Mouse (Mus musculus): Measurements from ENCODE around the gene Nemp1.
"Not testable (repeated sequence)": the region's sequence is repeated elsewhere in the genome, so short reads cannot be mapped to it uniquely, and the experiment has no call there.

Nemp1 gene

DNA sequence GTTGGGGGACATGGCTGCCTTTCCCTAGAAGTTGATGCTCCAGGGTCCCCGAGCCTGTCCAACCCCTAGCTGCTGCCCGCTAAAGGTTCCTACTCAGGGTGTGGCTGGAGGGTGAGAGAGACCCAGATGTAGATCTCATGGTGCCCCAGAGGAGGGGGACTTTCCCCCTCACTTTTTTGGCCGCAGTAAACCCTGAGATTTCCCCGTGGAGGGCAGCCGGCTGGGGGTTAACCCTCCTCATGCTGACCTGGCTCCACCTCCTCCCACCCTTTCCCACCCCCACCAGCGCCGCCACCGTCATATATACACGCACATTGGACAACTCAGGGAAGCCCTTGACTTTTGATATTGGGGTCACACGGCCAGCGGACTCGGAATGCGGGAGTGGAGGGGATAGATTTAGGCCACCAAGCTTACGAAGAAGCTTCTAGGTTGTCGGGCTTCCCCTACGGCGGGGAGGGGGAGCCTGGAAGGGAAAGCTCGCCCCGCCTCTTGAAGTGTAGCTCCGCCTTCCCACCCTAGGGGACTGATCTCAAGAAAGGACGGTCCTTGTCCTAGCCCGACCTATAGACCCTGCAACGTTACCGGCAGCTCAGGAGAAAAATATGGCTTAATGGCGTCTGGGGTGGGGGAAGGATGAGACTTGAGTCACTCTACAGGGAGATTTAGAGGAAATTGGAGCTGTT is 23.0 kb upstream of the Nemp1 start:
- peak; percentile 64 to 68 for DNase-seq (ENCODE audit: low spot score in 2 of 2)

DNA sequence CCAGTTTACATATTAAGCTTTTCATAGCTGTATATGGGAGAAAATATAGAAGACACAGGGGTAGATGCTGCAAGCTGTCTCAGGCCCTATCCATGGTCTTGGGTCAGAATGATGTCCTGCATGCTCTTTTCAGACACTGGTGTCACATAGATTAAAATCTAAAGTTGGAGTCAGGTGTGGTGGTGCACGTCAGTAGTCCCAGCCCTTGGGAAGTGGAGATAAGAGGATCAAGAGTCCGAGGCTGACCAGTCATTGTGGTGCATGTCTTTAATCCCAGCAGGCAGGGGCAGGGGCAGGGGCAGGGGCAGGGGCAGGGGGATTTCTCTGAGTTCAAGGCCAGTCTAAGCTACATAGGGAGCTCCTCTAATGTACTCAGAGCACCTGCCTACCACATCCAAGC is 20.9 kb upstream of the Nemp1 start:
- no peak for DNase-seq (ENCODE audit: low spot score in 2 of 2)

DNA sequence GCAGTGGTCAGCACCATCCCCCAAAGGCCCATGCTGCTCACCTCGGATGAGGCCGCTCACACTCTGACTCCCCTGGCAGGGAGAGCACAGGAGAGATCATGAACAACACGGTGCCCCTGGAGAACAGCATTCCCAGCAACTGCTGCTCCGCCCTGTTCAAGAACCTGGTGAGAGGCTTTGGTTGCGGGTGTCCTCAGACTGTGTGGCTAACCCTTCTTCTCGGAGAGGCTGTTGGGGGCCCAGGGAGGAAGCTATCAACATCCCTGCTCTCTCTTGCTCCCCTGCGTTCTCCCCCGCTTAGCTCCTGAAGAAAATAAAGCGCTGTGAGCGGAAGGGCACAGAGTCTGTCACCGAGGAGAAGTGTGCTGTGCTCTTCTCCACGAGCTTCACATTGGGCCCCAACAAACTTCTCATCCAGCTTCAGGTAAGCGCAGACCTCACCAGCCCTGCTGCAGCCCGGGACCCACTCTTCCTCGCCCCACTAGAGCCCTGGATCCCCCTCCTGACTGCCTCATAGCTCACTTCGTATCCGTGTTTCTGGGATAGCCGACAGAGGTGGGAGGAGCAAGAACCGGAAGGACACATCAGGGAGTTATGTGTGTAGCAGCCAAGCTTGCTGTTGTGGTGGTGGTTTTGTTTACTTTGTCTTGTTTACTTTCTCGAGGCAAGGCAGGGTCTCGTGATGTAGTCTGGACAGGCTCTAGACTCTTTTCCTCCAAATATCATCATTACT is 13.6 kb upstream of the Nemp1 start:
- no peak for DNase-seq (ENCODE audit: low spot score in 2 of 2)

DNA sequence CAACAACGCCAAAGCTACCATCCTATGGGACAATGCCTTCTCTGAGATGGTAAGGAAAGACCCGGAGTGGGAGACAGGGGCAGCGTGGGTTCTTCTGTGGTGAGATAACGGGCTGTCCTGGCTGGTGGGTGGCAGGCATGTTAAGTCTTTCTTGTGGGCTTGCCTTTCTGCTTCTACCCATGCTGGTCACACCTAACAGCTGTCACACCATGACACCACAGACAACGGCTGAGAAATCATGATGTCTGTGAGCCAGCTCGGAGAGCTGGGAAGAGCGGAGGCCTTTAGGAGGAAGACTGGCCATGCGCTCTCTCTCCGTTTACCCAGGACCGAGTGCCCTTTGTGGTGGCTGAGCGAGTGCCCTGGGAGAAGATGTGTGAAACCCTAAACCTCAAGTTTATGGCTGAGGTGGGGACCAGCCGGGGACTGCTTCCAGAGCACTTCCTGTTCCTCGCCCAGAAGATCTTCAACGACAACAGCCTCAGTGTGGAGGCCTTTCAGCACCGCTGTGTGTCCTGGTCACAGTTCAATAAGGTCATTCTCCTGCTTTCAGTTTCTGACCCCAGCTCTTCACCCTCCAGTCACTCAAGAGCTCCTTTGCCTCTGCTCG is 11.6 kb upstream of the Nemp1 start:
- DNase-seq (ENCODE audit: low spot score in 2 of 2): no peak

DNA sequence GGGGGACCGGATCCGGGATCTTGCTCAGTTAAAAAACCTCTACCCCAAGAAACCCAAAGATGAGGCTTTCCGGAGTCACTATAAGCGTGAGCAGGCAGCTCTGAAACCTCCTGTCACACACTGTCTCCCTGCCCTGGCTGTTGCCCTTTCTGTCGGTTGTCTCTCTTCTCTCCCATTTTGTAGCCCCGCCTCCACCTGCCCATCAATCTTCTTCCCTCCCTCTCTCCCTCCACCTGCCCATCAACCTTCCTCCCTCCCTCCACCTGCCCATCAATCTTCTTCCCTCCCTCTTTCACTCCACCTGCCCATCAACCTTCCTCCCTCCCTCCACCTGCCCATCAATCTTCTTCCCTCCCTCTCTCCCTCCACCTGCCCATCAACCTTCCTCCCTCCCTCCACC is 9.1 kb upstream of the Nemp1 start:
- not testable (repeated sequence) for DNase-seq (ENCODE audit: low spot score in 2 of 2)

DNA sequence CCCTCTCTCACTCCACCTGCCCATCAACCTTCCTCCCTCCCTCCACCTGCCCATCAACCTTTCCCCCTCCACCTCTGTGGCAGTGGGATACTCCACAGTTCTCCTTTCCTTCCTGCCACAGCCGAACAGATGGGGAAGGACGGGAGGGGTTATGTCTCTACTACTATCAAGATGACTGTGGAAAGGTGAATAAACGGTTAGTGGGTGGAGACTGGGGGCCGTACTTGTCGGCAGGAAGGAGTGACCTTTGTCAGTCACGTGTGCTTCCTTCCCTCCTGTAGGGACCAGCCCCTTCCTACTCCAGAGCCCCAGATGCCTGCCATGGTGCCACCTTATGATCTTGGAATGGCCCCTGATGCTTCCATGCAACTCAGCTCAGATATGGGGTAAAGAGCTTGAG is 8.6 kb upstream of the Nemp1 start:
- no peak for DNase-seq (ENCODE audit: low spot score in 2 of 2)

DNA sequence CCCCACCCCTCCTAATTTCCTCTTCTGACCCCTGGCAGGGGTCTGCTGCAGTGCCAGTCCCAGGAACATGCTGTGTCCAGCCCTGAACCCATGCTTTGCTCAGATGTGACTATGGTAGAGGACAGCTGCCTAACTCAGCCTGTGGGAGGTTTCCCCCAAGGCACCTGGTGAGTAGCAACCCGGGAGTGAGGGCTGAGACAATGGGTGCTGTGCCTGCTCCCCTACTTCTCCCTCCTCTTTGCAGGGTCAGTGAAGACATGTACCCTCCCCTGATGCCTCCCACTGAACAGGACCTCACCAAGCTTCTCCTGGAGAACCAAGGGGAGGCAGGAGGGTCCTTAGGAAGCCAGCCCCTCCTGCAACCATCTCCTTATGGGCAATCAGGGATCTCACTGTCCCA is 7.2 kb upstream of the Nemp1 start:
- no peak for DNase-seq (ENCODE audit: low spot score in 2 of 2)

DNA sequence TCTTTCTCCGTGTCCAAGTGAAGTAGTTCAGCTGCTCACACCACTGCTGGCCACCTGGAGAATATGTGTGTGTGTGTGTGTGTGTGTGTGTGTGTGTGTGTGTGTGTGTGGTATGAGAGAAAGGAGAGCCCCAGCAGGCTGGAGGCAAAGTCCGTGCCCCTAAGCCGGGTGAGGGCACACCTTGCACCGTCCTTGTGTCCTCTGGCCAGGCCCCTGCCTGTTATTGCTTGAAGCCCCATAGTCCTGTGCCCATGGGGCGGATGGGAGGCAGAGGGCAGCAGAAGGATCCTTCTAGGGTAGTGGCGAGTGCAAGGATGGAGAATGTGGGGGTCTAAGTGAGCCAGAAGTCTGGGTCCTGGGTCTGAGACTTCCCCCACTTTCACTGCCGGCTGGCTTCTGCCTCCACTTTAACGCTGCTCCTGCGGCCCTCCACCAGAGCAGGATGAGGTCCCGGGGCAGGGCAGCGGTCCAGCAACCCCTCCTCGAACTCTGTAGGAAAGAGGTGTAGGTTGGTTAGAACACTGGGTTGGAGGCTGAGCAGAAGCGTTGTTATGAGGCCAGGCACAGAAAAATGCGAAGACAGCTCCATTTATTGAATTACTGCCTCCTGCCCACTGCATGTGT is 5.3 kb upstream of the Nemp1 start:
- no peak for DNase-seq (ENCODE audit: low spot score in 2 of 2)

DNA sequence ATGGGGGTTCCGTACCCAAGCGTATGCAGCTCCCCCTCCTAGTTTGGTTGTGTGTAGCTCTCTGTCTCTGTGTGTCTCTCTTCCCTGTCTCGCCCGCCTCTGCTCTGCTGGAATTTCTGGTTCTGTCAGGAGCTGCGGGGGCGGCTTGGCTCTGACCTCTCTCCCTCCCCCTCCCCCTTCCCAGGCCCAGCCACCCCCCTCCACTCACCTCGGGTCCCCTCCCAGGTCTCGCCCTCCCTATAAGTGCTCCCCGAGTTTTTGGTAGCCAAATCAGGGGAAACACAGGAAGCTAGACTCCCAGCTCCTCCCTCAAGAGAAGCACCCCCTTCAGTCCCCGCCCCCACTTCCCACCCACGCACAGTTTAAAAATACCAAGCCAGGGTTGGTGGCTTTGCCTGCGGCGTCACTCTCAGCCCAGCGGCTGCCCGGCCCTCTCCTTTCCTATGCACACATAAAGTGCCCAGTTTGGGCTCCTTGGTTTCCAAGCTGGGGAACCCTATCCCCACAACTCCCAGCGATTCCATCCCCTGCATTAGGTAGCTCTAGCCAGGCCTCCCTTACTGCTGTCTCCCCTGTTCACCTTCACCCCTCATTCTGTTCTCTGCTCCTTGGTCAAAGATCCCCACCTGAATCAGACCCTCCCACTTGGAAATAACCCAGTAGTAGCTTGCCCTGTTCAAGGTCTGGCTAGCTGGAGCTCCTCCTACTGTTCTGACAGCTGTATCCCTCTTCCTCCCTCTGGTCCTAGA is 4.6 kb upstream of the Nemp1 start:
- DNase-seq (ENCODE audit: low spot score in 2 of 2): peak; percentile 54 to 70

DNA sequence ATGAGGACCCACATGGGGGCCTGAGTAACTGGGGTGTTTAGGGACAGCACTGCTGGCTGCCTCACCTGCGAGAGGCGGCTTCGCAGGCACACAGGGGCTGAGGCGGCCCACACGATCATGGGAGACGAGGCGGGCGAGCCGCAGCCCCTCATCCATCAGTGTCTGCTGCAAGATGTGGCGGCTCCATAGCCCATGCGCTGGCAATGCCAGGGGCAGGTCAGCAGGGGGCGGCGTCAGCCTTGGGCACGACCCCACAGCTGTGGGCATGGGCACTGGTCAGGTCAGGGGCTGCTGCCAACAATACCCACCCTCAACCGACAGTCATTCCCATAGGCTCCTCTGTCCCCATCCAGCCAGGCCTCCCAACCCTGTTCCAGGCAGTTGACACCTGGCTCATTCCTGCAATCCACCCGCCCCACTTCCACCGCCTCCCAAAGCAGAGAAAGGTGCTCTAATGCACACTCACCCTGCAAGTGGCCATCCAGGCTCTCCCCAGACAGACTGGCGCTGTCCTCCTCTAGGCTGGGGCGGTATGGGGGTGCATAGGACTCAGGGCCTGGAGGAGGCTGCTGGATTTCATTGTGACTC is 3.9 kb upstream of the Nemp1 start:
- peak; percentile 51 to 54 for DNase-seq (ENCODE audit: low spot score in 2 of 2)

DNA sequence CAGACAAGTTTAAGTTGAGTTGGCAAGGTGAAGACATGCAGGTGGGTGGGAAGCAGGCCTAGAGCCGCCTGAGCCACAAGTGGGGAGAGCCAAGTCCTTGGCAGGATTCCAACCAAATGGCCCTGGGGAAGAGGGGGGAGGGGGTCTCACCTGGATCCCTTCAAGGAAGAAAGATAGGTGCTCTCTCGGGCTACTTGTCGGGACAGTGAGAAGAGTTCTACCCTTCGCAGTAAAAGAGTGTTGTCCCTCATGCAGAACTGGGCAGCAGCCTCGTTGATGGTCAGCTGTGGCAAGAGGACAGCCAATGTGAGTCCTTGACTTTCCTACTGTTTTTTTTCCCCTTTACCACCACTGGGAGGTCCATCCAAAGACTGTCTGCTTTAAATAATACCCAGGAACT is 3.1 kb upstream of the Nemp1 start:
- no peak for DNase-seq (ENCODE audit: low spot score in 2 of 2)

DNA sequence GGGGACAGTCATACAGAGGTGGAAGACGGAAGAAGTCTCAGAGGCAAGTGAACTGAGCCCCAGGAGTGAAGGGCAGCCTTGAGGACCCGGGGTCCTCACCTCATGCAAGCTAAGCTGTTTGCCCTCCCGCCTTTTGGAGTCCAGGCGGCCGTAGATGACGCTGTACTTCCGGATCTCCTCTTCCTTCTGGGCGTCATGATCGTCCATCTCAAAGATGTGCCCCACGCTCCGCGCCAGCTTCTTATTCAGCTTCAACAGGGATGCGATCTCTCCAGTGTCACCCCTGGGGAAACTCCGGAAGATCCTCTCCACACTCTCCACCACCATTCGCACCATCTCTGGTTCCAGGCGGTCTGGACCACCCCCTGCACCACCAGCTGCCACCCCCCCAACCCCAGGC is 2.5 kb upstream of the Nemp1 start:
- no peak for DNase-seq (ENCODE audit: low spot score in 2 of 2)

DNA sequence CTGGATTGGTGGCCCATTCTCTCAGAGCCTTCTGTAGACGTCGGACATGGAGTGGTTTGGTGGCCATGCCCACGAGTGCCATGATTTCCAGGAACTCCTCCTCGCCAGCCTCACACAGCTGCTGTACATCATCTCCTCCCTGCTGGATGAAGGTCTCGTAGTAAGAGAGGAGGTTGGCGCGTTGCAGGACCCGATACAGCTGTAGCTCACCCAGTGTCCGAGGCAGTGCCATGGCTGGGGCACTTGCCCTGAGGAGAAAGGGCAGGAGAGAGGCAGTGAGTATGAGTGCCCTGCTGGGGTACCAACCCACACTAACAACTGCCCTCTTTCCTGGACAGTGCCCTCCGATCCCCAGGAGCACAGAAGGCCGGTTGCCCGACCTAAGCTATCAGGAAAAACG is 1.8 kb upstream of the Nemp1 start:
- DNase-seq (ENCODE audit: low spot score in 2 of 2): no peak

DNA sequence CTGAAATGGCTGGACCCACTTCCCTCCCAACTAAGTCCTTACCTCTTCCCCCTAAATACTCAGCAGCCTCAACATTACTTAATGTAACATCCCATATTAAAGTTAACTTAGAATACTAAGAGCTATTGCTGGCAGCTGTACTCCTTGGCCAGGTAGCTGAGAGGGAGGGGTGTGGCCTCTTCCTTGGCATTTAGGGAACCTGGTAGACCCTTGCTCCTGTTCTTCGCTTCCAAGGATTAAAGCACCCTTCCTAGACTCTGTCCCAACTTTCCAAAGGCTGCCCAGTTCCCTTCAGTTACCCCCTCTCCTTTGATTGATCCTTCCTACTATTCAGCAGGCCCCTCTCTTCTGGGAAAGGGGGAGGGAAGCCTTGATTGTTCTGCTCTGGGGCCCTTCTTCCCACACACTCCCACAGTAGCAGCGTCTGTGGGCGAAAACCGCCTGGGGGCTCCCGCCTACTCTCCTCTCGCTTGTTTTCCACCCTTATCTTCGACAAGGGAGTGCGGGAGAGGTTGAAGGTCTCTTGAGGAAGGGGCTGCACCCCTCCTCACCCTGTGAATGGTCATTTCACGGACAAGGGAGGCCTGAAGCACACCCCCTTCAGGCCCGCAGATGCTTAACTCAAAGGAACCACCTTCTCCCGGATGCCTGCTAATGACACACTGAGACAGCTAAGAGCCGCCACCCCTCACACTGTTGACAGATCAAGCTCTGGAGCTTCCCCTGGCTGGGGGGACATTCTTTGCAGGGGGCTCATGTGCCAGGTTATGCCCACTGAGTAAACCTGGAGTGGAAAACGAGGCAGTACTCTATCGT is 1.1 kb upstream of the Nemp1 start:
- no peak for DNase-seq (ENCODE audit: low spot score in 2 of 2)

DNA sequence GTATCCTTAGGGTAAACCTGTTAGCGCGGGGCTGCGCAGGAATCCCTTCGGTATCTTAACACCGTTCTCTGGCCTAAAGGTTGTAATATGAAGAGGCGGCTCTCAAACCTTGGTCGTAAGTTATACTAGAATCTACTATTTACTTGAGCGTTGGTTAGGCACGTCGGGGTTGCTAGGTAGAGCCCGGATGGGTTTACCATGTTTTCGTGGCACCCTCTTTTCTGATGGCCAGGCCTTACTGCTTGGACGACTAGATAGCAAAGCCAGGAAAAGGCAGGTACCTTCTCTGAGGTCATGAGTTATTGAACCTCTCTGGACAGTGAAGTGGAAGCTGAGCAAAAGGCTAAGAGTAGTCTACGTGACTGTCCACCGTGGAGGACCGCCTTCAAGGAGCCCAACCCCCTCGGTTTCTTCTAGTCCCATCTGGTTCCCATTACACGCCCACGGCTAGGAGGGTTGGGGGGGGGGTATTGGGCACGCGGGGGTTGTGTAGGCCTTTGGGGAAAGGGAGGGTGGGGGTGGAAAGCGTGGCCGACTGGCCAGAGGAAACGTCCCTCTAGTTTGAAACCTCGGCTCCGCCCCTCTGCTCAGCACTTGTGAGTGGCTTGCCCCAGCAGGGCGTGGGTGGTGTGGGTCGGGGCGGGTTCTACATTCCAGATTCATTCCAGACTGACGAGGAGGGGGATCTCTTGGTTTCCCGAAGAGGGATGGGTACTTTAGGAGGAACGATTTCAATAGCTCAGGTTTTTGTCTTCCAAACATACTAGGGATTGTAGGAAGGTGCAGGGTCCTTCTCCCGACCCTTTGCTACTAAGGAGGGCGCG is 780 bp downstream of the Nemp1 start:
- peak; percentile 26 to 46 for DNase-seq (ENCODE audit: low spot score in 2 of 2)

DNA sequence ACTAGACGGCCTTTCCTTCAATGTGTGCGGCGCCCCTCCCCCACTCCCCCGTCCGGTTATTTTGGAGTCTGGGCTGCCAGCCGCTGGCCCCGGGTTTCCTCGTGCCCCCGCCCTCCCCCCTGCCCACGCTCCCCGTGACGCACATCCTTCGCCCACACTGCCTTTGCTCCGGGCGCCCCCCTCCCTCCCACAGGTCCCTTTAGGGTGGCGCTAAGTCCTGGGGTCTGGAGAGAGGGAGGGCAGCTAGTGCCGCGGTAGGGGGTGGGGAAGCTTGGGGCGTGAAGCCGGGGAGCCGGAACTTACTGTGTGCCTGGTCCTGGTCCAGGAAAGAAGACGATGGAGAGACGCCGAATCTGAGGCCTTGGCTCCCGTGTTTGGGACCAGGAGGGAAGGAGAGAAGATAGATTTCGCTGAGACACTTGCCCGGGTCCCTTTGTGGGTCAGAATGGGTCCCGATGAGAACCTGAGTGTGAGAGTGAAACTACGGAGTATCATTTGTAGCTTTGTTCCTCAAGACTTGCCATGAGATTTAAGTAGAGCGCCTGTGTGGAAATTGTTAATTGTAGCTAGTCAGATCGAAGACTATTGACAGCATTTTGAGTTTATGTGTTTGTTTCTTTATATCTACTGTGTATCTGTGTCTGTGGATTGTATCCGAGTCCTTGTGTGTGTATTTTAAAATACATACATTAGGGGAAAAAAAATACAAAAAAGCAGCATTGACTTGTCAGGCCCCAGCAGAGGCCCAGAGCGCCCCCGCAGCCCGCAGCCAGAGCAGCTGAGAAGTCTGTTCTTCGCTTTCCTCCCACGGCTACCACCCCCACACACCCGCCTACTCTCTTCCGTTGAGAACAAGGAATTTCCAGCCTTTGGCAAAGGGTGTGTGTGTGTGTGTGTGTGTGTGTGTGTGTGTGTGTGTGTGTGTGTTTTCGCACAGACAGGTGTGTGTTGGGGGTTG is 1.7 kb downstream of the Nemp1 start, which contains the start of gene Nab2:
Gene Nab2 (minus strand): TSS at position 476 of the 958 bp plus-strand sequence.
- DNase-seq (ENCODE audit: low spot score in 2 of 2): peak; percentile 73 to 79

DNA sequence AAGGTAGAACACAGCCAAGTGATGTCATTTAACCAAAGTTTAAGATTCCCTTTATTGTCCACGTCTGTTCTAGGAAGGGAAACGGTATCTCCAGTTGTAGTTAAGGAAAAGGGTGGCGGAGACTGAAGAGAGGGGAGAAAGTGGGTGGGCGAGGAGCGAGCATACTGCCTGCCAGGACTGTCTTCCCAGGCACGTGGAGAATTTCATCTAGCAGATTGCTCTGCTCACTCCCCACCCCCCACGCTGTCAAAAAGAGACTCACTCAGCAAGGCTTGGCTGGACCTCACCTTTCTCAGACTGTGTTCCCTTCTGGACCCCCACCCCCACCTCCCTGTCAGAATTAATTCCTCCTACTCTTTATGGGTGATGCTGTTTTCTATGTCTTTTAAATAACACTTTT is 2.5 kb downstream of the Nemp1 start:
- no peak for DNase-seq (ENCODE audit: low spot score in 2 of 2)

DNA sequence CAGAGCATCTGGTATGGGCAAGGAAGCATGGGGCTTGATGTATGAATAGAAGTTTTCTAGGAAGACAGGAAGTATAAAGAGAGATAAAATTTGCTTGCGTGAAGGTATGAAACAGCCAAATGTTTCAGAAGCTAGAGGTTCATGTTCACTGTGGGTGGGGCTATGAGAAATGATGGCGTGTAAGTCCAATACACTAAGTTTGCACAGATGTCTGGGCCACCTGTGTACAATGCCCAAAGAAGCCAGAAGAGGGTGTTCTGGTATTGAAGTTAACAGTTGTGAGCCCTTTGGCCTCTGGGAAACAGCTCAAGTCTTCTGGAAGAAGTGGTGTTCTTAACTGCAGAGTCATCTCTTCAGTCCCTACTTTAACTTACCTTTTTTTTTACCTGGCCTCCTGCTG is 3.5 kb downstream of the Nemp1 start:
- DNase-seq (ENCODE audit: low spot score in 2 of 2): no peak

DNA sequence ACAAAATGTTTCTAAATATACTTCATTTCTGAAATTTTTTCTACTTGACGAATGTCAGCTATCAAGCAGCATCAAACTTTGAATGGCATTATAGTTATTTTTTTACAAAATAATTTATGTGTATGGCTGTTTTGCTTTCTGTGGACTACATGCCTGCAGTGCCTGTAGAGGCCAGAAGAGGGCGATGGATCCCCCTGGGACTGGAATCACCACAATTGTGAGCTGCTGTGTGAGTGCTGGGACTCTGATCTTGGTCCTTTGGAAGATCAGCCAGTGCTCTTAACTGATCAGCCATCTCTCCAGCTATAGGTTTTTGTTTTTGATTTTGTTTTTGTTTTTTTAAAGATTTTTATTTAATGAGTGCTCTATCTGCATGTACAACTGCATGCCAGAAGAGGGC is 4.6 kb downstream of the Nemp1 start:
- peak in 1 of 2 experiments; percentile 50 for DNase-seq (ENCODE audit: low spot score in 2 of 2)
